Mouse (Mus musculus) ES-E14 (cell line): ENCODE results near the gene Mllt11. TPM values are rescaled to one million over a fixed set of nuclear protein-coding genes. Genes with fewer than 3 reads are reported as not detected.
A peak's percentile ranks its signal among the peaks of the same experiment; 100 is the strongest.

ENCODE experiments used
- DNase-seq: peaks from one replicate; pipeline ENCODE4 v3.0.0-alpha.2; 2013; ENCODE audit warnings: low read depth, low spot score
- H3K27ac ChIP-seq: 2 replicates; pipeline ENCODE4 v1.5.1; 2012; ENCODE audit warnings: low read depth, mild to moderate bottlenecking, low read length, moderate library complexity, mixed read lengths; ENCODE audit not compliant: poor library complexity, insufficient read depth, severe bottlenecking
- H3K36me3 ChIP-seq: 2 replicates; pipeline ENCODE4 v1.6.1; 2012; ENCODE audit warnings: mild to moderate bottlenecking, low read length, moderate library complexity, mixed read lengths; ENCODE audit not compliant: control insufficient read depth, poor library complexity, insufficient read depth, severe bottlenecking
- H3K4me1 ChIP-seq, 2 experiments: fragments of 150-350 bp in 1 of 2; sonication (generic) in 1 of 2; 2 replicates each; pipeline ENCODE4 v1.6.1; 2012; ENCODE audit warnings: low read length in 2 of 2, mild to moderate bottlenecking in 1 of 2, mixed read lengths in 1 of 2; ENCODE audit not compliant: control insufficient read depth in 2 of 2, insufficient read depth in 2 of 2, poor library complexity in 1 of 2
- H3K4me3 ChIP-seq, 2 experiments: fragments of 150-350 bp in 1 of 2; sonication (generic) in 1 of 2; 2 replicates each; pipeline ENCODE4 v1.5.1; 2012; ENCODE audit warnings: low read length in 2 of 2, low read depth in 1 of 2, mild to moderate bottlenecking in 1 of 2, mixed read lengths in 1 of 2; ENCODE audit not compliant: insufficient read depth in 1 of 2, poor library complexity in 1 of 2, severe bottlenecking in 1 of 2
- H3K9ac ChIP-seq: 2 replicates; pipeline ENCODE4 v1.6.1; 2012; ENCODE audit warnings: low read depth, mild to moderate bottlenecking, low read length, mixed read lengths; ENCODE audit not compliant: poor library complexity, insufficient read depth, severe bottlenecking
- H3K9me3 ChIP-seq: fragments of 150-350 bp; sonication (generic); 2 replicates; pipeline ENCODE4 v1.6.1; 2012; ENCODE audit warnings: low read depth, mild to moderate bottlenecking, low read length; ENCODE audit not compliant: control insufficient read depth, insufficient read depth
- CHD2 ChIP-seq: IDR thresholded peaks from 2 replicates; pipeline ENCODE4 v1.6.1; 2014; ENCODE audit warnings: mild to moderate bottlenecking, low read depth, low read length, inconsistent platforms
- HCFC1 ChIP-seq: IDR thresholded peaks from 2 replicates; pipeline ENCODE4 v1.6.1; 2012; ENCODE audit warnings: low read length, inconsistent platforms, borderline replicate concordance; ENCODE audit not compliant: insufficient read depth
- MAFK ChIP-seq: IDR thresholded peaks from 2 replicates; pipeline ENCODE4 v1.6.1; 2014; ENCODE audit warnings: mild to moderate bottlenecking, low read depth, low read length, inconsistent platforms; ENCODE audit not compliant: insufficient read depth
- ZC3H11A ChIP-seq: IDR thresholded peaks from 2 replicates; pipeline ENCODE4 v1.6.1; 2012; ENCODE audit warnings: low read depth, mild to moderate bottlenecking, inconsistent platforms, low read length, borderline replicate concordance
- ZNF384 ChIP-seq: IDR thresholded peaks from 2 replicates; pipeline ENCODE4 v1.6.1; 2012; ENCODE audit warnings: low read depth, low read length, inconsistent platforms
- in situ Hi-C, 2 experiments: fragments of 600-800 bp; cut with MboI; formaldehyde crosslinking; loops; one replicate each; pipeline ENCODE4 v1.15.1; 2025; ENCODE audit warnings: low sequenced_read_pairs in 2 of 2, inconsistent platforms in 1 of 2; ENCODE audit not compliant: unreplicated experiment in 2 of 2
- total RNA-seq: library from RNA; depleted of rRNA; stranded (reverse); fragments of 300-350 nt; gene quantifications from 2 replicates; pipeline ENCODE4 v1.2.3, GENCODE M21; 2012

Mllt11 gene
- total RNA-seq, 1 experiment = 10.1 TPM

DNA sequence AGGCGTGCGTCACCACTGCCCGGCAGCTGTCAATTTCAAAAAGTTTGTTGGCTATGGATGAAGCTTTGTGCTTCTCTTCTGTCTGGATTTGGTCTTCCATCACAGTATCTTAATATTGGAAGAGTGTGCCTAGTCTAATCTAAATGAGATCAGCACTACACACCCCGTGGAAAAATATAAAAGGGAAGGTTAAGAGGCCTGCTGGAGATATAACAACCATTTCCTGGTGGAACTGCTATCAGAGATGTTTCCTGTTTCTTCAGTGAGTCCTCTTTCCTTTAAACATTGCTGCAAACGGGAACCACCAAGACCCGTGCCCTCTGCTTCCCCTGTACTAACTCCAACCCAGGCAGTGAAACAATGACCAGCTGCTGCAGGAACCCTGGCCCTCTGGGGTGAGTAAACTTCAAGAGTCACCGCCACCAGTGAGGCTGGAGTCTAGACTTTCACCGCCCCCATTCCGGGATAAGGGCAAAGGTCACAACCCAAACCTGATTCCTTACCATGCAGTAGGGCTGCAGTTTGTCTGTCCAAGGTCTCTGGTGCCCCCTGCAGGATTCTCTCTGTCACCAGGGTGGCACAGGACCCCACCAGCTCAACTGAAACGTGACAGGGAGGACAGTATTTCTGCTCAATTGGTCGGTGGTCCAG lies 31.2 kb upstream of the Mllt11 start:
- Histone ChIP-seq H3K36me3 (peaks cover 29% of the 10 kb centered on the region), H3K4me1 (no peaks in the 10 kb centered on the region), H3K9ac (no peak overlapping the region), H3K9me3 (no peaks in the 10 kb centered on the region), H3K27ac (no peak overlapping the region), H3K4me3 (no peak overlapping the region)
- in situ Hi-C loops = no loop called here
- peak; percentile 69 for DNase-seq
- TF ChIP-seq ZC3H11A (peak; percentile 75), CHD2 (no peak), HCFC1 (peak; percentile 49; the same call in 1 of the 2 replicates)

DNA sequence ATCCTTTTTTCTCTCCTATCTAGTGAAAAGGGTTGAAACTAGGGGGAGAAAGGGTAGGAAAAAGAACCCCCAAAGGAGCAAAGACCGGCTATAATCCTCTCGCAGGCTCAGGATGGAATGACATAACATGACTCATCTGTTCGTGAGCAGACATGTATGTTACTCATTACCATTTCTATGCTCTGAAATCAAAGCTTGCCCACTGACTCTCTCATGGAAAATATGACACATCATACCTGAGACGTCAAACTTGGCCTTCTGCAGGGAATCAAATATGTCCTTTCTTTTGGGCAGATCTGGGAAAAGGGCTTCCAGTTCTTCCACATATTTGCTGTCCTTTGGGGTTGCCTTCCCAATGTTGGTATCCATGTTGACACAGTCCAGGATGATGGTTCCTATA lies 30.0 kb upstream of the Mllt11 start:
- H3K4me3 ChIP-seq = no peak overlapping the region
- H3K9me3 ChIP-seq = no peaks in the 10 kb centered on the region
- no peak overlapping the region for H3K9ac ChIP-seq
- H3K4me1 ChIP-seq = no peaks in the 10 kb centered on the region
- in situ Hi-C loops = no loop called here
- no peak overlapping the region for H3K27ac ChIP-seq
- DNase-seq = no peak
- TF ChIP-seq CHD2 (no peak), MAFK (no peak), HCFC1 (no peak), ZNF384 (no peak), ZC3H11A (no peak)
- H3K36me3 ChIP-seq = peaks cover 30% of the 10 kb centered on the region

DNA sequence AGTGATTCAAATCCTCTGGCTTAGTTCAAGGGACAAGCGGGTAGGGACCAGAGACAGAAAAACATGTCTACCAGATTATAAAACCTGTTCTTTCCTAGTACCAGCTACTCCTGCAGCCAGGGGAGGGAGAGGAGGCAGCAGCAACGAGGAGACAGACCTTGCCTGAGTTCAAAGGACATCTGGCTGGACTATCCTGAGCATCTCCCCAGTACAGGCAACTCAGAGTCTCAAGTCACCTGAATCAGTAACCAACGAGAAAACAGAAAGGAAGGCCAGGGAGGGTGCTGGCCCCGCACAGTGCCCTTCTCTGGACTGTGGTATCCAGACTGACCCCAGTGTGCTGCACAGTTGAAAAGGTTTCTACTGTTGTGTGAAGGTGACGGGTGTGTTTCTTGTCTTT lies 25.0 kb upstream of the Mllt11 start:
- no peak overlapping the region for H3K27ac ChIP-seq
- no peak overlapping the region for H3K4me3 ChIP-seq
- peaks cover 40% of the 10 kb centered on the region for H3K36me3 ChIP-seq
- no peak for DNase-seq
- in situ Hi-C loops = no loop called here
- H3K4me1 ChIP-seq = 0 out of 4 replicates have a peak, but pooled peaks cover 0 to 2% of the 10 kb centered on the region in 2 experiments
- no peaks in the 10 kb centered on the region for H3K9me3 ChIP-seq
- peak overlapping the region; percentile 35; the same call in 1 of the 2 replicates for H3K9ac ChIP-seq
- TF ChIP-seq ZC3H11A = no peak
- TF ChIP-seq CHD2 = no peak
- TF ChIP-seq HCFC1 = no peak
- TF ChIP-seq MAFK = no peak
- no peak for TF ChIP-seq ZNF384

DNA sequence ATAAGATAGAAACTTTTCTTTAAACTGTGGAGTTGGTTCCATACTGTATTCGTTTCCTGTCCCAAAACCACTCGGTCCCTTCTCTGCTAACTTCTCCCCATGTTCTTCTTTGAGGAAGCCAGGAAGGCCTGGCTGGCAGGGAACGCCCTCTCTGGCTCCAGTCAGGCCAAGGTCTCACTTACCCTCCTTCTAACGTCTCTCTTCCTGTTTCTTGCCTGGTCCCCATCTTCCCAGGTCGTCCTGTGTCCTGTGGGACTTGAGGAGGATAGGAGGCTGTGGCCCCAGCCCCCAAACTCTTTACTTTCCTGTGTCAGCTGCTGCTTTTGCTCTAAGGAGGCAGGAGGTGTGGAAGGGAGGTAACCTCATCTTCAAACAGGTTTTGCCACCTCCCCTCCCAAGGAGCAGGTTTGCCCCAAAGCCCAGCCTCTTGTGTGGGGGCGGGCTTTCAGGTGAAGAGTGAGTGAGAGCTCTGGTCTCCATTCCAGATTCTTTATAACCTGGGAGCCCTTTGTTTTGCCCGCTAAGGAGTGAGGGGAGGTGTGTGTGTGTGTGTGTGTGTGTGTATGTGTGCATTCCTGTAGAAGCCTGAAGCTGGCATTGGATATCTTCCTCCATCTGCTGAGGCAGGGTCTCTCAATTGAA lies 18.9 kb upstream of the Mllt11 start, which contains the start of gene Bnipl:
Gene Bnipl, minus strand, starts transcription at position 411 of the 642 bp plus-strand sequence.
- Histone ChIP-seq H3K36me3 (peaks cover 15% of the 10 kb centered on the region), H3K4me3 (peak within 1 kb of the TSS; percentile 14 to 41; a peak in 3 of 4 replicates), H3K4me1 (peaks cover 0 to 16% of the 10 kb centered on the region in 2 experiments; a peak in 2 of 4 replicates), H3K9ac (no peak within 1 kb of the TSS; the same call in 1 of the 2 replicates), H3K9me3 (no peaks in the 10 kb centered on the region), H3K27ac (peak within 1 kb of the TSS; percentile 47)
- DNase-seq = no peak
- TF ChIP-seq CHD2 = 0 out of 2 replicates have a peak, but pooled peaks have one; percentile 16
- no peak for TF ChIP-seq ZNF384
- in situ Hi-C loops = no loop called here
